8 mouse cellular contexts compared by ENCODE assay signal in genomic region chr13:17028595-17028994, GRCm38 (mm10).
A peak's percentile ranks its signal among the peaks of the same experiment; 100 is the strongest.
DNase-seq lines count a peak whose midpoint lies in the region; ATAC-seq and TF ChIP-seq lines count a peak whose summit lies in the region.

No protein-coding gene starts in this region.

- H3K27ac ChIP-seq in liver, postnatal 0 days (ENCODE audit: low read depth) = peak overlapping the region; percentile 89

- H3K4me1 ChIP-seq in liver, postnatal 0 days (ENCODE audit: insufficient read depth) = no peaks in the 10 kb centered on the region

- ATAC-seq in liver, postnatal 0 days = peak; percentile 79

- H3K9me3 ChIP-seq in liver, postnatal 0 days (ENCODE audit: low read length) = no peaks in the 10 kb centered on the region

- no peak overlapping the region for H3K9ac ChIP-seq in liver, postnatal 0 days (replicated peaks)

- TF ChIP-seq EP300 in liver, postnatal 0 days (IDR thresholded peaks at IDR 0.05; ENCODE audit: low read depth) = no peak

- H3K4me2 ChIP-seq in liver, postnatal 0 days (ENCODE audit: low read depth, low read length) = peak overlapping the region; percentile 44

- H3K27me3 ChIP-seq in liver, postnatal 0 days (ENCODE audit: insufficient read depth, low read length) = no peaks in the 10 kb centered on the region

- no peak overlapping the region for H3K4me3 ChIP-seq in liver, postnatal 0 days (ENCODE audit: low read depth, low read length)

- WGBS in liver, postnatal 0 days (ENCODE audit: insufficient replicate concordance) = 21% methylated on average over 3 of the region's 3 CpGs

- no peaks in the 10 kb centered on the region for H3K36me3 ChIP-seq in liver, postnatal 0 days (replicated peaks; ENCODE audit: insufficient read depth, low read length)

- peak; percentile 76 for DNase-seq in CD4-positive helper T cell, adult 2 months (ENCODE audit: low read depth, low spot score)
- peak; percentile 49 for DNase-seq in Muller cell, postnatal 12 days (ENCODE audit: inconsistent ontology term)
- peak; percentile 73 to 82 for DNase-seq in cerebellum, postnatal 14 days
- peak; percentile 5 for DNase-seq in gonadal fat pad, adult 2 months (ENCODE audit: low read depth)
- DNase-seq in layer of hippocampus, adult 11-12 months (ENCODE audit: low spot score) = peak; percentile 52
- peak; percentile 77 for DNase-seq in liver, postnatal 0 days
- peak; percentile 34 for DNase-seq in retina, adult 2 months (ENCODE audit: low read depth, low spot score)
- peak; percentile 72 for DNase-seq in thymus, postnatal 25 days

- peak; percentile 85 for TF ChIP-seq CTCF in liver, postnatal 0 days (IDR thresholded peaks at IDR 0.05; ENCODE audit: low read depth)

Comparison
In these comparisons a context has a peak if more than half of its experiments do, and no peak if none do; other contexts are left out.
1. DNase-seq: peak in every context shown above with its lines; median percentile 78 in cerebellum, postnatal 14 days; 77 in liver, postnatal 0 days; 76 in CD4-positive helper T cell, adult 2 months; 72 in thymus, postnatal 25 days; 52 in layer of hippocampus, adult 11-12 months; 49 in Muller cell, postnatal 12 days; 34 in retina, adult 2 months; 5 in gonadal fat pad, adult 2 months.